Mouse (Mus musculus) neural tube, postnatal 0 days (tissue): ENCODE measurements around the gene Mindy3. TPM values are rescaled to one million over a fixed set of nuclear protein-coding genes. Genes with fewer than 3 reads are reported as not detected.

Experiments used
- polyA plus RNA-seq: library from polyadenylated mRNA; unstranded; fragments of >200 nt; fragmentation: Nextera tagmentation; extraction: Ambion mirVana; gene quantifications from 2 replicates; pipeline ENCODE4 v1.2.1, GENCODE M21; 2015

The Mindy3 gene
- 47.6 and 54.3 TPM in 2 replicates for polyA plus RNA-seq

DNA sequence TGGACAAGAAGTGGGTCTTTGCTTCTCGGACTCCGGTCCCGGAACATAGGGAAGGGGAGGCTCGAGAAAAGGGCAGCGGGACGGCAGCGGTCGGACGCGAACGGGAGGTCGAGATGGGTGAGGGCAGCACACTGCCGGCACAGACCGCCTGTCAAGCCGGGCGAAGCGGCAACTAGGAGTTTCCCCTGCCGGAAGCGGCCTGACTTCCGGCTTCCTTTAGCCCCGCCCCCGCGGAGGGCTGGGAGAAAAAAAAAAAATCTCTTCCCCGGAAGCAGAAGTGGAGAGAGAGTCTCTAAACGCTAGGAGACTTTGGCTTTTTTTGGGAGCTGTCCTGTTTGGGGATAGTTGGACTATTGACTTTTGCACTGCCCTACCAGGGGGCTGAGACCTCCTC, at the start of gene Mindy3:
Mindy3 (minus strand) TSS at position 209 of the 394 bp plus-strand sequence.

DNA sequence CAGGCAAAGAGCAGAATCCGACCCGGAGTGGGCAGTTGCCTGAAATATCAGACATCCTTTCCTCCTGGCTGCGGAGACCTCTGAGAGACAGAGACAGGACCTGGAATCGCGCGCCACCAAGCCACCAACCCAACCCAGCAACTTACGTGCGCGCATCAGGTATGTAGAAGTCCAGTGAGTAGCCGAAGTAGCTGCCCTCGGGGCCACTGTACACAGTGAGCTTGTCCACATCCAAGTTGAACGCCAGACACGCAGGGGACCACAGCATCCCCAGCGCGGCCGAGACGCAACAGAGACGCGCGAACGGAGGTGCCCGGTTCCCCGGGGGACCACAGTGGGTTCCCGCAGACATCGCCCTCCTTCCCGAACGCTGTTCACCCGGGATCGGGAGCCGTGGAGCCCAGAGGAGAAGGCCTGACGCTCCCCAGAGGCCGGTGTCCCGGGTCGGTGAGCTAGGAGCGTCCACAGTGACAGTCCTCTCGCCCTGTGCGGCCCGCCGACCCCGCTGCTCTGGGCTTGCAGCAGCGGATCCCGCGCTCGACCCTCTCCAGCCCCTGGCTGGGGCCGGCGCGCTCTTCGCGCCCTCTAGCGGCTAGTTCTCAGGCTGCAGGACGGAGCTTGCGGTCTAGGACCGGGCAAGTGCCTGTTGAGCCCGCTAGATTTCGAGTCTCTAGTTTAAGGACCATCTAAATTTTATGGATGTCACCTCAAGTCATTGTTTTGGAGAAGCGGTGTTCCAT, 117.7 kb downstream of the Mindy3 start, which contains the start of gene Itga8:
Itga8 (minus strand) TSS at position 492 of the 740 bp plus-strand sequence.

Other genes with a start within 250 kb of the Mindy3 start
- gene Itga8, start 117.5 kb downstream of the Mindy3 start, polyA plus RNA-seq = 2.4 and 2.7 TPM in 2 replicates